Mouse (Mus musculus): ENCODE results near the gene Sertad2. TPM values are rescaled to one million over a fixed set of nuclear protein-coding genes. Genes with fewer than 3 reads are reported as not detected.

The Sertad2 gene
- total and polyA plus RNA-seq, 3 experiments: 5.9 to 13.1 (median 6.0) TPM

DNA sequence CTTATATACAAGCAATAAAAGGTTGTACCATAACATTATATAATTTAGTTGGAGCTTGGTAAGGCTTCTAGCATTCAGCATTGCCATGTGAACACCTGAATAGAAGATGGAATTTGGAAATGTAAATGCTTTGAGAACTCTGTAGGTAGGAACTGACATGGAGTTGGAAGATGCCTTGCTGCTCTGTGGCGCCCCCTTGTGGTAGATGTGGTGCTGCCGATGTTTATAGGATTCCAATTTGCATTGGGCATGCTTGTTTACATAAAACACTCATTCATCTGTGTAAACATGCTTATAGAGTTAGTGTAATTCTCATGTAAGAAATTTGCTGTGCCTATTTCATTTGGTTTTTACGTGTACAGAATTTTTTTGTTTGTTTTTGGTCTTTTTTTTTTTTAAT lies 95.8 kb downstream of the Sertad2 start (continued):
- no peak for TF ChIP-seq GABPA (IDR thresholded peaks at IDR 0.05; ENCODE audit: insufficient replicate concordance, low read depth, low read length)
- TF ChIP-seq ZNF384 (IDR thresholded peaks at IDR 0.05; ENCODE audit: low read depth, low read length): peak; percentile 39; the same call in 1 of the 2 replicates
- TF ChIP-seq NRF1 (IDR thresholded peaks at IDR 0.05; ENCODE audit: low read depth, low read length): no peak
- peak; percentile 54; the same call in 1 of the 2 replicates for TF ChIP-seq NELFE (IDR thresholded peaks at IDR 0.05; ENCODE audit: low read depth, low read length)

DNA sequence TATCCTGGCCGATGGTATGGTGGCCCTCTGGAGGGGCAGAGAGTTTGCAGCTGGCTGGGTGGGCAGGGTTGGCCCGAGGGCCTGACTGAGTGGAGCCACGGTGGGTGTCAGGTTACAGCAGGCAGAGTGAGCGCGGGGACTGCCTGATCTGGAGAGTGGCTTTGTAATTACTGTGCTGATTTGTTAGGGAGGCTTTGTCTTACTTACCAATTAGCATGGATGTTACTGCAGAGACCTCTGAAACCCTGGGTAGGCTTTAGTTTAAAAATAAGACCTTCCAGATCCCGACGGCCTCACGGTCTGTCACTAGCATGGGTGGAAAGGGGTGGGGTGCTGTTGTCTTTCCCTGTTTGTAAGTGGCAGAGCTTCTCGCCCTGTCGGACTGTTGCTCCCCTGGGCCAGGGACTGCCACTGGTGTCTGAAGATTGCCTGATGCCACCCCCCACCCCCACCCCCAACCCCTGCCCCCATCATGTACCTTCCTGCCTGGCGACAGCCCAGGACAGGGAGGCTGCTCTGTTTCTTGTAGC lies 96.9 kb downstream of the Sertad2 start:
- H3K4me2 ChIP-seq (ENCODE audit: insufficient read depth, low read depth, poor library complexity, severe bottlenecking): no peak overlapping the region
- DNase-seq (ENCODE audit: extremely low read depth): no peak
- H3K27ac ChIP-seq (ENCODE audit: insufficient read depth, low read depth): no peak overlapping the region
- H3K36me3 ChIP-seq (replicated peaks in 1 of 2; ENCODE audit: control insufficient read depth in 1 of 2, insufficient read depth in 1 of 2, low read length in 1 of 2): peaks cover 0 to 4% of the 10 kb centered on the region in 2 experiments
- in situ Hi-C loops (cut with MboI; ENCODE audit: low pct_ligation_motif_present, low pct_unique_long_range_greater_than_20kb, low sequenced_read_pairs) (loop anchor here (5.0 kb wide), 1 partner anchor 183 kb away; no protein-coding TSS in a partner anchor), dilution Hi-C loops (cut with MboI; ENCODE audit: extremely low pct_ligation_motif_present, extremely low pct_unique_long_range_greater_than_20kb, low sequenced_read_pairs) (no loop called here)
- H3K27me3 ChIP-seq (replicated peaks): no peaks in the 10 kb centered on the region
- H3K79me2 ChIP-seq (replicated peaks; ENCODE audit: control insufficient read depth, extremely low read depth, insufficient read depth, poor library complexity, severe bottlenecking): peaks cover 14% of the 10 kb centered on the region
- H3K4me1 ChIP-seq (ENCODE audit: control insufficient read depth in 1 of 2, insufficient read depth in 2 of 2): peaks cover 4 to 56% of the 10 kb centered on the region in 2 experiments
- TF ChIP-seq MAZ (IDR thresholded peaks at IDR 0.05; ENCODE audit: low read depth, low read length) (no peak), USF2 (conservative IDR thresholded peaks at IDR 0.05; ENCODE audit: low read depth, low read length) (no peak), IRF4 (IDR thresholded peaks at IDR 0.05; ENCODE audit: low read depth, low read length) (no peak), POLR2AphosphoS2 (IDR thresholded peaks at IDR 0.05; ENCODE audit: low read depth, low read length) (no peak), EP300 (IDR thresholded peaks at IDR 0.05; ENCODE audit: low read length) (no peak), MAFK (IDR thresholded peaks at IDR 0.05; ENCODE audit: insufficient replicate concordance, low read length) (no peak), BHLHE40 (IDR thresholded peaks at IDR 0.05; ENCODE audit: low read depth, low read length) (no peak), TBP (conservative IDR thresholded peaks at IDR 0.05; ENCODE audit: low read depth, low read length) (no peak), ZKSCAN1 (IDR thresholded peaks at IDR 0.05; ENCODE audit: borderline replicate concordance, low read depth, low read length) (no peak), USF1 (IDR thresholded peaks at IDR 0.05; ENCODE audit: low read depth, low read length) (no peak), NELFE (IDR thresholded peaks at IDR 0.05; ENCODE audit: low read depth, low read length) (no peak), PAX5 (IDR thresholded peaks at IDR 0.05; ENCODE audit: low read length) (no peak), KAT2A (IDR thresholded peaks at IDR 0.05; ENCODE audit: insufficient replicate concordance, low read length) (no peak), UBTF (IDR thresholded peaks at IDR 0.05; ENCODE audit: low read depth, low read length) (no peak), POLR2A (IDR thresholded peaks at IDR 0.05; ENCODE audit: low read depth, low read length) (no peak), ZC3H11A (IDR thresholded peaks at IDR 0.05; ENCODE audit: low read depth, low read length) (no peak)
- H3K9ac ChIP-seq (ENCODE audit: insufficient read depth, low read depth): no peak overlapping the region
- no peak overlapping the region for H3K4me3 ChIP-seq (replicated peaks in 1 of 3; ENCODE audit: low read depth in 2 of 3, low read length in 2 of 3, poor library complexity in 1 of 3)
- H3K9me3 ChIP-seq (replicated peaks; ENCODE audit: low read length): no peaks in the 10 kb centered on the region

DNA sequence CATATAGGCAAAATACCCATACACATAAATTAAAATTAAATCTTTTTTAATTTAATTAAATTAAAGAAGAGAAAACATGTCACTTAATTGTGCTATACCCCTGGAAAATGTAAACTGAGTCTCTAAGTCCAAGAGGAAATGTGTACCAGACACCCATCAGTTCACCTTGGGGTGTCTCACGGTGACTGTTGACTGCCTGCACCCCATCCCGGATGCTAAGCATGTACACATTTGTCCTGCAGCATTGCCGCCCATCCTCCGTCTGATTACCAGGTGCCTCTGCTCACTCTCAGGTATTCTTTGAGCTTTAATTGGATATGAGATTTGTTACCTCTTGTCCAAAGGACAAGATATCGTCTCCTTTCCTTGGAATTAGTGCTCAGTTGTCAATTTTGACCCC lies 99.3 kb downstream of the Sertad2 start:
- Histone ChIP-seq H3K4me2 (ENCODE audit: insufficient read depth, low read depth, poor library complexity, severe bottlenecking) (no peak overlapping the region), H3K27me3 (replicated peaks) (no peaks in the 10 kb centered on the region), H3K27ac (ENCODE audit: insufficient read depth, low read depth) (no peak overlapping the region), H3K36me3 (replicated peaks in 1 of 2; ENCODE audit: control insufficient read depth in 1 of 2, insufficient read depth in 1 of 2, low read length in 1 of 2) (peaks cover 0 to 7% of the 10 kb centered on the region in 2 experiments), H3K4me1 (ENCODE audit: control insufficient read depth in 1 of 2, insufficient read depth in 2 of 2) (peaks cover 5 to 59% of the 10 kb centered on the region in 2 experiments), H3K9ac (ENCODE audit: insufficient read depth, low read depth) (no peak overlapping the region), H3K79me2 (replicated peaks; ENCODE audit: control insufficient read depth, extremely low read depth, insufficient read depth, poor library complexity, severe bottlenecking) (peaks cover 16% of the 10 kb centered on the region), H3K9me3 (replicated peaks; ENCODE audit: low read length) (no peaks in the 10 kb centered on the region), H3K4me3 (replicated peaks in 1 of 3; ENCODE audit: low read depth in 2 of 3, low read length in 2 of 3, poor library complexity in 1 of 3) (no peak overlapping the region)
- DNase-seq (ENCODE audit: extremely low read depth): no peak
- in situ Hi-C loops (cut with MboI; ENCODE audit: low pct_ligation_motif_present, low pct_unique_long_range_greater_than_20kb, low sequenced_read_pairs): no loop called here
- dilution Hi-C loops (cut with MboI; ENCODE audit: extremely low pct_ligation_motif_present, extremely low pct_unique_long_range_greater_than_20kb, low sequenced_read_pairs): no loop called here
- TF ChIP-seq MEF2A (IDR thresholded peaks at IDR 0.05; ENCODE audit: borderline replicate concordance, low read depth, low read length): no peak
- no peak for TF ChIP-seq ETS1 (conservative IDR thresholded peaks at IDR 0.05; ENCODE audit: low read depth, low read length)
- no peak for TF ChIP-seq SIN3A (IDR thresholded peaks at IDR 0.05; ENCODE audit: low read length)
- no peak for TF ChIP-seq RAD21 (IDR thresholded peaks at IDR 0.05; ENCODE audit: low read depth, low read length)
- TF ChIP-seq MAX (IDR thresholded peaks at IDR 0.05; ENCODE audit: low read length): no peak
- no peak for TF ChIP-seq NRF1 (IDR thresholded peaks at IDR 0.05; ENCODE audit: low read depth, low read length)
- no peak for TF ChIP-seq ZMIZ1 (IDR thresholded peaks at IDR 0.05; ENCODE audit: low read depth, low read length)
- no peak for TF ChIP-seq UBTF (IDR thresholded peaks at IDR 0.05; ENCODE audit: low read depth, low read length)
- TF ChIP-seq KAT2A (IDR thresholded peaks at IDR 0.05; ENCODE audit: insufficient replicate concordance, low read length): no peak
- no peak for TF ChIP-seq EP300 (IDR thresholded peaks at IDR 0.05; ENCODE audit: low read length)
- TF ChIP-seq IRF4 (IDR thresholded peaks at IDR 0.05; ENCODE audit: low read depth, low read length): no peak
- TF ChIP-seq CHD2 (IDR thresholded peaks at IDR 0.05; ENCODE audit: low read length): no peak
- TF ChIP-seq E2F4 (IDR thresholded peaks at IDR 0.05; ENCODE audit: insufficient replicate concordance, low read depth, low read length): no peak
- TF ChIP-seq USF1 (IDR thresholded peaks at IDR 0.05; ENCODE audit: low read depth, low read length): no peak
- TF ChIP-seq ZNF384 (IDR thresholded peaks at IDR 0.05; ENCODE audit: low read depth, low read length): no peak
- no peak for TF ChIP-seq USF2 (conservative IDR thresholded peaks at IDR 0.05; ENCODE audit: low read depth, low read length)
- TF ChIP-seq BHLHE40 (IDR thresholded peaks at IDR 0.05; ENCODE audit: low read depth, low read length): no peak
- TF ChIP-seq MYC (IDR thresholded peaks at IDR 0.05; ENCODE audit: low read depth, low read length): no peak
- TF ChIP-seq SMC3 (IDR thresholded peaks at IDR 0.05; ENCODE audit: low read depth, low read length): no peak
